Mouse (Mus musculus) urinary bladder, postnatal 10 days (tissue): ENCODE results near the gene Lmo1.

Experiments
- DNase-seq: peaks from one replicate; pipeline ENCODE4 v3.0.0; 2022; ENCODE audit warnings: low spot score

Lmo1 gene

DNA sequence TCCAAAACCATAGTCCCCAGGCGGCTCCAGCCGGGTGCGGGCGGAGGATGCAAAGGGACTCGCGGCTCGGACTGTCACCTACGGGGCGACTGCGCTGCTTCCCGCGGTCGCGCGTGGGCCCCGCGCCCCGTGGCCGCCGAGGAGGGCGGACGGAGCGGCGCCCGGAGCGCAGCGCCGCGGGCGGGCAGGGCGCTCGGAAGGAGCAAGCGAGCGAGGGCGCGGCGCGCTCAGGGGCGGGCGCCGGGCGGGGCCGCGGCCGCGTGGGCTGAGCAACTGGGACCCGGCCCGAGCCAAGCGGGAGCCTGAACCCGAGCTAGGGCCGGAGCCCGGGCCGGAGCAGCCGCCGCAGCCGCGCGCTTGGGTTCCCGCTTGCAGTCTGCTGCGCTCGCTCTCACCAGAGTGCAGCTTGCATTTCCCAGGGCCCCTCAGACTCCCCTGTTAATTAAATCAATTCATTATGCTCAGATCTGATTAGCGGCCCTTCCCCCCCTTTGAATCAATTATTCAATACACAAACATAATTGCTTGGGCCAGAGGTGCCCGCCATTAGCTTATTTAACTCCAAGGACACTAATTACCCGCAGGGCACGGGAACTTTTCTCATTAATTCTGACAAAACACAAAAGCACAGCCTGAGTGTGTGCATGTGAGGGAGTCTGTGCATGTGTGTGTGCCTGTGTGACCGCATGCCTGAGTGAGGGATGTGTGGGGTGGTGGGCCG, at the start of gene Lmo1:
TSS of gene Lmo1 (minus strand) at position 259 of the 721 bp plus-strand sequence.
- no peak for DNase-seq

DNA sequence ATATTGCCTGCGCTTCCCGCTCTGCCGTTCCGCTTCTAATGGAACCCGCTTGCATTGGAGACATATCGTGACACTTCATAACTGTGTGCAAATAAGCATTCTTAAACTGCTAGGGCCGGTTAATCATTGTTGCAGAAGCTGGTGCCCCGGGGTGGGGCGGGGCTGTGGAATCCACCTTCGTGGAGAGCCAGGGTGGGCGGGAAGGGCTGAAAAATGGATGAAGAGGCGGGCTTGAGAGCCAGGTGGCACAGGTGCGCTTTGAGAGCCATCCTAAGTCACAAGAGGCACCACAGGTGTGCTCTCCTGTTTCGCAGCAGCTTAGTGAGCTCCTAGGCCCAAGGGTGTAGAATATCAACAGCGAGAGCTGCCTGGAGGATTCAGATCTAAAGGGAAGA, 46.7 kb upstream of the Lmo1 start:
- DNase-seq, result no peak

DNA sequence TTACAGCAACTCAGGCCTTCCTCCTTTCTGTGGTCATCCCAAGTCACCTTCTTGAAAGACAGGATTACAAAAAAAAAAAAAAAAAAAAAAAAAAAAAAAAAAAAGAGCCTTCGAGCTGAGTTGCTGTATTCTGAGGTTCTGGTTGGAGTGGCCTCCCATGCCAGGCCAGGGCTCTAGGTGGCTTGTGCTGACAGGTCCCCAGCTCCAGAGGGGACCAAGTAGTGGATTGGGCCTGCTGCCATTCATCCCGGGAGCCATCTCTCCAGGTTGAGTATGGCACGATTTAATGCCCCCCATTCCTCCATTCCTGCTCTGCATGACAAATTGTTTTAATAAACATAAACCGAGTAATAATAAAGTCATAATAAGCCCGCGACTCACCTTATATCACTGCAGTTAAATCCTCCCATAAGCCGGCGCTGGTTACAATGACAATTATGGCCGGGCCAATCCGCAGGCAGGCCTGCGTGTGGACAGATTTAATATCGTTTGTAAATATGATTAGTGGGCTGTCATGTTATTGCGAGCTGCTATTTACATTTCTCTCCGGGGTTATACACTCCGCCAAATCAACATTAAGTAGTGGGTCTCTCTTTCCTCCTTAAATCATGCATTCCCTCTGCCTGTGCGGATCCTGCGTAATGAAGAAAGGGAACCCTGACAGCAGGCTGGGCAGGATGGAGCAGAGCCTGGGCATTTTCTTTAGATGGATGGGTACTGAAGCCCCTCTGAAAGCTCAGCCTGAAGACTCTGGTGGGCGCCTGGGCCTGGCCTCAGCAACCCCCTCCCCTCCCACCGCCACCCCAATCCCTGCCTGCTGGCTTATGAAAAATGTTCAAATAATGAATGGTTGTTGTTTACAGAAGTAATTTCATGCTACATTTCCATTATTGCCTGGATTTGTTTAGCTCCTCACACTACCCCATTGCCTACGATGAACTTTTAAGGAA, 46.0 kb upstream of the Lmo1 start:
- no peak for DNase-seq

DNA sequence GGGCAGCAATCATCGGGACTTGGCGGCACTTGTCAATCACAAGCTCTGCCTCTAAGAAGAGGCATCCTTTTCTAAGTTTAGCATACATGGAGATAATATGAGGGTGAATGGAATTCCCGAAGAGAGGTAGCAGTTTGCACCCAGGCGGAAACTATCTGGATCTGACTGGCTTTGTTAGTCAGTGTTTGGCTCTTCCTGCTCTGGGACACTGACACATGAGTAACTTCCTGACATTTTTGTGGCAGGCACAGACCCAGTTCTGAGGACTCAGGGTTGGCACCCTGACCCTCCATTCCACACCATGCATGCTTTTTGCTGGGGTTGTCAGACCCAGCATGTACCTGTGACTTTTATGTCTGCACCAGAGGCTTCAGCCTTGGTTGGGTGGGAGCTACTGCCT, 45.0 kb upstream of the Lmo1 start:
- no peak for DNase-seq

DNA sequence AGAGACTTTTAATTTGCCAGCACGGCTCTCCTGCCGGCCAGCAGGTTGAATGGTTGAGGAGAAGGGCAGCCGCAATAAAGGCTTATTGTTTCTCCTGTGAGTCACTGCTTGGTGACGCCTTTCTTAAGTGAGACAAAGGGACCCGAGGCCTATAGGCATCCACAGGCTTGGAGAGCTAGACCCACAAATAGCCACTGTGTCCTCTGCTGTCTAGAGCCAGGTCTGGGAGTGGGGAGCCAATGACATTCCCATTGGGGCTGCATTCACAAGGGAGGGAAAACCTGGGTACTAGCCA, 43.9 kb upstream of the Lmo1 start:
- DNase-seq, result no peak

DNA sequence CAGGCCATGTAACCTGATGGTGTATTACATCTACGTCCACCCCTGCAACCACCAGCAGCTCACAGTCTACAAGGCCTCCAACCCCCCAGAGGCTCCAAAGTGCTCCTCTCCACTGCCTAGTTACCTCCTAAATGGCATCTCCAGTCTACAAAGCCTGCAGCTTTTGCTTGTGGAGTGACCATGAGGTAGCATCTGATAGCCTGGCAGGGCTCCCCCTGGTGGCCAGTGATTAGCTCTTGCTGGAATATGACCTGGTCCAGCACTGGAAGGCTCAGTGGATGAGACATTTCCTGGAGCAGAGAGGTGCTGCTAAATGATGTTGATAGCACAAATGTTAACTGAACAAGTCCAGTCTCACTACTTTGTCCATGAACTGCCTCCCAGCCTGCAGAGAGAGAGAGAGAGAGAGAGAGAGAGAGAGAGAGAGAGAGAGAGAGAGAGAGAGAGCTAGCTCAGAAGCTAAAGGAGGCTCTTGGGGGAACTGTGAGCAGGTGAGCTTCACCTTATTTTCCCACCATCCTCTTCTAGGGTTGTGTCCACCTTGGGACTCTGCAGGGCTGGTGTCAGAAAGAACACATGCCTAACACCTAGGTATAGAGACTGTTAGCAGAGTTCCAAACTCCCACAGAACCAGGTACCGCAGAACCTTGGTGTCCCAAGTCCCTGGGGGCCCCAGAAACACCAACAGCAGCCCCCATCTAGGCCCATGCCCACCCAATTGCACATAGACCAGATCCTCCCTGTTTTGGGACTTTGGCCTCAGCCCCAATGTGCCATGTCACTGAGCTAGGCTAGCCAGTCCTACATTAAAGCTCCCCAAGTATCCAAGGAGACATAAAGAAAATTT, 43.3 kb upstream of the Lmo1 start:
- peak; percentile 54 for DNase-seq

DNA sequence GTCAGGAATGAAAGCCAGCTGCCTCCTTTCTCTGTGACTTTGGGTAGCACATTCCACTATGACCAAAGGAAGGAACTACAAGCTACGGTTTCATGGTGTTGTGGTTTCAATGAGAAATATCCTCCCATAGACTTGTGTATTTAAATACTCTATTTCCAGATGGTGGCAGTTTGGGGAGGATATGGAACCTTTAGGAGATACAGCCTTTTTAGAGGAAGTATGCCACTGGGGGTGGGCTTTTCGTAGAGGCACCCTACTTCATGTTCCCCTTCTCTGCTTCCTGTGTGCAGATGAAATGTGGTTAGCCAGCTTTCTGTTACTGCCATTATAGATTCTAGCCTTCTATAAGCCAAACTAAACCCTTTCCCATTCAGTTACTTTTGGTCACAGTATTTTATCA, 34.8 kb upstream of the Lmo1 start:
- DNase-seq, result no peak

DNA sequence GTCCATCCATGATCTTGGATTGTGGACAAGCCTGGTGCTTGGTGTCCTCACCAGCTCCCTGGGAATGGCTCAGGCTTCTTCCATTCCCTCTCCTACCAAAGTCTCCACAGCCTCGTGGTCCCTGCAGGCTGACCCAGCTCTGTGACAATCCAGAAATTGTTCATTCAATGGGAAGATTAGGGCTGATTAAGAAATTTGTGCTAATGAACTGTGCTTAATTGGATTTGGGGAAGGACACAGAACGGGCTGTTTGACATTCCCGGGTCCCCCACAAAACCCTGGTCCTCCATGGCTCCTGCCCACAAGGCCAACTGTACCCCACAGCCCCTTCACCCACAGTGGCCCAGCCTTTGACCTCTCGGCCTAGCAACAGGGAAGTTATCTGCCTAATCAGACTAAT, 32.8 kb upstream of the Lmo1 start:
- no peak for DNase-seq

DNA sequence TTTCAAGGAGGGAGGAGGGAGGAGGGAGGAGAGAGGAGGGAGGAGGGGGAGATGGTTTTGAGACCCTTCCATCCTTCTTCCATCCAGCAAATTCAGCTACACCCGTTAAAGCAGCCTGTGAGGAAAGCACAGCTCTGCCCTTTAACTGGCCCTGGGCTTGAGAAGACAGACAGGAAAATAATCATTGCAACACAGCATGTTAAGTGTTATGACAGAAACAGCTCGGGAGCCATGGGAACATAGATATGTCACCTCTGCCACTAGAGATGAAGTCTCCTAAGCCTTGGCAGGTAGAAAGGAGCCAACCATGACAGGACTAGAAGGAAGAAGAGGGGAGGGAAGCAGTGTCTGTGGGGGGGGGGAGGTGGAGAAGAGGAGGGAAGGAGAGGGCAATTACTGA, 31.4 kb upstream of the Lmo1 start:
- DNase-seq, result no peak

DNA sequence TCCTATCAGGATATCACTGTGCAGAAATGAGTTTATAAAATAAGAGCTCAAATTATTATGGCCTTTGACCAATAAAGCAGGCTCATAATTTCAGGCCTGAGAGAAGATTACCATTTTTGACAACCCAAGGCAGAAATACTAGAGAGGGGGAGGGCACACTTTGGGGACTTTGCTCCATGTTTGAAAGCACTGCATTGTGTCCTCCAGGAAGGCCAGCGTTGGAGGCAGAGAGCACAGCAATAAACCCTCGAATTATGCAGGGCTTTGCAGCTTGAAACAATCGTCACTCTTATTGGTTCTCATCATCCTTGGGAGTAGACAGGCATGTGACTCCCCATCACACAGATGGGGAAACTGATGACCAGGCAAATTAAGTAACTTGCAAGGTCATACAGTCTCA, 28.1 kb upstream of the Lmo1 start:
- DNase-seq, result no peak

DNA sequence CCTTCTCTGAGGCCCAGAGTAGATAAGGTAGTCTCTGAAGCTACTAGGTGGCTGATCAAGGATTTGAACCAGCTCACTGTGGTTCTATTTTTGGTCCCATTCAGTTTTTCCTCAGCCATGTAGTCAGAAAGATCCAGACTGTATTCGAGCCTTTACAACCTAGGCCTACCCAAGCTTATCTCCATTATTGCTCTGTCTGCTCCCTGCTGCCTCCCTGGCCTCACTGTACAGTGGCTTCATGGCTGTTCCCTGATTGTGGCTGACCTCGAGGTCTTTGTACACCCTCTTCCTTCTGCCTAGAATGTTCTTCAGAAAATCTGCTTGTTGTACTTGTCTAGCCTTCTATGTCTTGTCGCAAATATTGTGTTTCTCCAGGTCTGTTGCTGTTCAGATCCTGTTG, 25.6 kb upstream of the Lmo1 start:
- DNase-seq, result no peak

DNA sequence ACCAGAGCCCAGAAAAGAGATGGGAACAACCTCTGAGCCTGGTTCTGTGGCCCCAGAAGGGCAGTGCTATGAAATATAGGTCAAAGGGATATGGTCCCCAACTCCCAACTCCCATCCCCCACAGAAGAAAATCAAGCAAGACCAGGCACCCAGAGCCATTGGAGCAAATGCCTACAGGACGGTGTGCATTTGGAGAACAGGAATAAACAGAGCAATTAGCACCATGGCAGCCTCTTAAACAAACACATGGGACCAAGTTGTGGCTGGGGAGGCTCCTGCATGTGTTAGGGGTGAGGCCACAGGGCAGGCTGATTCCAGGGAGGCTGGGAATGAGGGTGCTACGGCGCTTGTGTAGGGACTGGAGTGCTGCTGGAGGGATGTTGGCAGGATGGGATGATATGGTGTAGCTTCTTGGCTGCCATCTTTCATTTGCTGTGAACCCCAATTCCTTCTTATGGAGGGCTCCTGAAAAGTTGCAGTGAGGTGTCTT, 22.2 kb upstream of the Lmo1 start:
- DNase-seq, result no peak

DNA sequence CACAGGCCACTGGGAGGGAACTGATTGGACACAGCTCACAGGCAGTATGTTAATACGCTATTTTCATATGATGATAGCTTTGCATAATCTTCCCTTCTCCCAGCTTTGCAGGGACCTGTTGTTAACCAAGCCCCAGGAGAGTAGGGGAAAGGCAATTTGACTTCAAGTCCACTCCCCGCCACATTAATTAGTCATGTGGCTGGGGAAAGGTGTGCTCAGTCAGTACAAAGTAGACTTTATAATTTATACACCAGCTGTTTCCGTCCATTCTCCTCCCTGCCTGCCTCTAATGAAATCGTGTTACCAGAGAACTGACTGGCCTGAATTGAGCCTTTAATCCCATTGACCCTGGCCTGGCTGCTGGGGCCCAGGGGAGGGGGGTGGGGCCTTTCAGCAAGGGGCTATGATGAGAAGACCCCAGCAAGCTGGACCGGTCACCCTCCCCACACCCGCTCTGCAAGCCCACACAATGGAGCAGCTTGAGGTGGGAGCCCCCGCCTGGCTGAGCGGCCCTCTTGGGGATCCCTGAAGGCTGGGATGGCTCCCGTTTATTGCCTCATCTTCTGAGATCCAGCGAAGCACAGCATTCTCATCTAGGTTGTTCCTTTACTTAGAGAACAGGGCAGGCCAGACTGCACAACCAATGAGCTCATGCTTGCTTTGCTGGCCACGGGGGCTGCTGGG, 21.5 kb upstream of the Lmo1 start:
- no peak for DNase-seq

DNA sequence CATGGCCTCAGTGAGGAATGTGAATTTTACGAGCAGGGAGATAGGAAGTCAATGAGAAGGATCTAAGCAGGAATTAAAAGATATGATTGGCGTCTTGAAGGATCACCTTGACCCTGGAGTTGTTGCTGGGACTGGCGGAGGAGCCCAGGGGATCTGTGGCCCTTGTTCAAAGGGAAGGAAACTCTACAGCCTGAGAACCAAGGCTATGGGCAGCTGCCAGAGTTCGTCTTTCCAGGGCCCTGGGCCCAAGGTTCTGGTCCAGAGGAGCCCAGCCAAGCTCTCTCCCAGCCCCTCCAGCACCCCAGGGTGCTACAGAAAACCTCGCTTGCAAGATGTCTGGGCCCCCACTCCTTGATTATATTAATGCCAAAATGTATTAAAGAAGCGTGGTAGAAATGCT, 21.0 kb upstream of the Lmo1 start:
- no peak for DNase-seq

DNA sequence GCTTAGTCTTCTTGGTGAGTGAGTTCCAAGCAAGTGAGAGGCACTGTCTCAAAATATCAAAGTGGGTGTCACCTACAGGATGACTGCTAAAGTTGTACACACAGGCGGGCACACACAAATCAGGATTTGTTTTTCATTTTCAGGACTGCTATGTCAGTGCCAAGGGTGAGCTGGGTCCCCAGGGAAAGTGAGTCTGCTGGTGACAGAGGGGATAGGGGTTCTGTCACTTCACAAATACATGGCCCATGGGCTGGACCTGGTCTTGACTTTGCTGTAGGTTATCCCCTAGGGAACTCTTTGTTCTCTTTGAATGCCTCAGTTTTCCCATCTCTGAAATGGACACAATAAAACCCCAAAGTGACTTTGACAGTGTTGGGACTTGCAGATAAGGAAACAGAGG, 19.8 kb upstream of the Lmo1 start:
- no peak for DNase-seq

DNA sequence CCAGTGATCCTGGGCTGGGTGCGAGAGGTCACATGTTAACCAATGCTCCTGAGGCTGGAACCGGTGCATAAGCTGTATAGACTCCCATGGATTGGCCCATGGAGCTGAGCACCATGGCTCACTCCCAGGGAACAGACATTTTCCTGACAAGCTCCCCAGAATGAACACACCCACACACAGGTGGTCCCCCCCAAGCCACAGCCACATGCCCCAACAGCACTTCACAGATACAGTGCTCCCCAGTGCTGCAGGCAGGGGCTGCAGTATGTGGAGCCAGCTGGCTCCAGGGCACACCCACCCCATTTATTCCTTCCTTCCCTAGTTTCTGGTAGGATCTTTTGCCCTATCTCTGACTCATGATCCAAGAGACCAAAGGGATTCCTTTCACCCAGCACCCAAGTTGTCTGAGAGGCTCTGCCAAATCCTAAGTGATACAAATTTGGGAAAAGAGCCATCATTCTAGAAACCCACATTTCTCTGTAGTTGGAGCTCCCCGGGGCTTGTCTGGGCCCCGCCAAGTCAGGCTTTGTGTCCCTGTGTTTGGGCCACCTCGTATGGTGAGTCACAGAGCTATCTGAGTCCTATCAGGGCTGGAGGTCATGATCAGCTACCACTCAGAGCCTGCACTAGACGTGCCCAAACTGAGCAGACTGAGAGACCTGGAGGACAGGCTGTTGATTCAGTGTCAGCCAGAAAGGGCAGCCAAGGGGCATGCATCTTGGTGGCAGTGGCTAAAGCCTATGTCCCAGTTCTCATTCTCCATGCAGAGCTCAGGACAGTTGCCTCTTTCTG, 12.4 kb upstream of the Lmo1 start:
- DNase-seq, result no peak

DNA sequence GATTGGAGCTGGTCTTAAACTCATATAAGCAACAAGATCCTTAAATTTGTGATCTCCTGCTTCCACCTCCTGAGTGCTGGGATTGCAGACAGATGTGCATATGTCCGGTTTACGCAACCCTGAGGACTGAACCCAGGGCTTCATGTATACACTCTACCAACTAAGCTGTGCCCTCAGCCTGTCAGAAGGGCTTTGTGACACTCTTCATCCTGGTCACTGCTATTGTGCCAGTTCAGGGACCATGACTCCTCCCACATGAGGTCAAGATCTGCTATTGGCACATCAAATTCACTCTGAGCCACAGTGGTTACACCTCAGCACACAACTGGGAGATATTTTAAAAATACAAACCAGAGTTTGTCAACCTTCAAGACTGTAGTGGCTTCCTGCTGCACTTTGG, 11.0 kb upstream of the Lmo1 start:
- DNase-seq, result no peak

DNA sequence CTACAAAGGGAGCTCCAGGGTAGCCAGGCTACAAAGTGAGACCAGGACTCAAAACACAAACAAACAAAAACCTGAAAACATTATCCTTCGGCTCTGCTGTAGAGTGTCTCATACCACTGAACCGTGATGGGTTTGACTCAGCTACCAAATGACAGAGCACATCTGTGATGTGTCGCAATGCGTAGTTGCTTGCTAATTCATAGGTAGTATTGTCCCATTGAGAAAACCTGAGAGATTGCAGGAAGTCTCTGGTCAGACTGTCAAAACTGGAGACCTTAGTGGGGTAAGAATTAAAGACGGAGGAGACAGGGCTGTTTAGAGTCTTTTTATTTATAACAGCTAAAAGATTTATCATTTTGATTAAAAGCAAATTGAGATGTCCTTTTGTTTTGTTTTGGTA, 10.6 kb upstream of the Lmo1 start:
- no peak for DNase-seq

DNA sequence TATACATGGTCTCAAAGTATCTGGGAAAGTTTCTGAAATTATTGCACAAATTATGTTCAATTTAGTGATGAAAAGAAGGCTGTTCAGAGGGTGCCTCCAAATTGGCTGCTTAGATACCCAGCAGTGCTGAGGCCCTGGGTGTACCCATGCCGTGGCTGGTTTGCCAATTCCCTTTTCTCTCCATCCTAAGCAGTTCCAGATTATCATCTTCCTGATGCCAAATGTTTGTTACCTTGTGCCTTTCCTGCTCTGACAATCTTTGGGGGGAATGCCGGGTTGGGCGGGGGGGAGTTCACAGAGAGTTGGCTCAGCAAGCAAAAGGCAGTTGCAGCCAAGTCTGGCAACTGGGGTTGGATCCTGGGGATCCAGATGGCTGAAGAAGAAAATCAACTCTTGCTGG, 1.7 kb upstream of the Lmo1 start:
- DNase-seq, result no peak

DNA sequence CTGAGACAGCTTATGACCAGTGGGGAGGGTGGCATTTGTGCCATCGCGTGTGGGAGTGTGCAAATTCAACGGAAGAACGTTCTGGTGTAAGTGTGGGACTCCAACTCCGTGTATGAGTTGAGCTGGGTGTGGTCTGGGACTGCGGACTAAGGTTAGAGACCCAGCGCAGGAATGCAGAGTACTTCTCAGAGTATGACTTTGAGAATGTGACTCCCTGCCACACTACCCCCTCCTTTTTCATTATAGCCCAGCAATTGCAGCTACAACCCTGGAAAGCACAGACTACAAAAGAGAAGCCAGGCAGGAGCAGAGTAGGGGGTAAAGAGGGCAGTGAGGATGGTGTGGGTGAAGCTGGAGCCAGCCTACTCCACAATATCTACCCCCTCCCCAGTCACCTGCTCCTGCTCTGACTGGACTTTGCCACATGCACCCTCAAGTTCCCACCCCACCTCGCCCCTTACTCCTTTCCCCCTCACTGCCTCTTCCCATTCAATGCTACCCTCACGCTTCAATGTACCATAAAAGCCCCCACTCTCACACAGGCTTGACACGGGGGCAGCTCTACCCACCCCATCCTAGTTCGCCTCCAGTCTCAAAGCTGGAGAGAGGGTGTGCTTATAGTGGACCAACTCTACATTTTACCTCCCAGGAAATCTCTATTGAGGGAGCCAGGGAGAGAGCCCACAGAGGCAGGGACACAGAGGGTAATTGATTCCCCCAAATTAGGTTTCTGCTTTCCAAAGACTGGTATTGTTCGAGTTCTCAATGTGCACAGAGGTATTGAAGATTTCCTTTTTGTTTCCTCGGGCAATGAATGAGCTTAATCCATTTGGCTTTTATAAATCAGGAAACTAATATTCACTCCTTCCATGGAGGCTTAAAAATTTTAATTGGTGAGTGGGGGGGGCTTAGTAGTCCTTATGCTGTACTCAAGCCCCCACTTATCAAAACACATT, 941 bp upstream of the Lmo1 start:
- DNase-seq, result no peak
